Mouse (Mus musculus) liver, postnatal 0 days (tissue): ENCODE results near the gene Hspb6.

Experiments
- CTCF ChIP-seq: sonication (generic); IDR thresholded peaks from 2 replicates; pipeline ENCODE4 v1.5.1; 2016; ENCODE audit warnings: antibody characterized with exemption, low read depth
- EP300 ChIP-seq: IDR thresholded peaks from 2 replicates; pipeline ENCODE4 v1.6.1; 2016; ENCODE audit warnings: antibody characterized with exemption, low read depth, mild to moderate bottlenecking

DNA sequence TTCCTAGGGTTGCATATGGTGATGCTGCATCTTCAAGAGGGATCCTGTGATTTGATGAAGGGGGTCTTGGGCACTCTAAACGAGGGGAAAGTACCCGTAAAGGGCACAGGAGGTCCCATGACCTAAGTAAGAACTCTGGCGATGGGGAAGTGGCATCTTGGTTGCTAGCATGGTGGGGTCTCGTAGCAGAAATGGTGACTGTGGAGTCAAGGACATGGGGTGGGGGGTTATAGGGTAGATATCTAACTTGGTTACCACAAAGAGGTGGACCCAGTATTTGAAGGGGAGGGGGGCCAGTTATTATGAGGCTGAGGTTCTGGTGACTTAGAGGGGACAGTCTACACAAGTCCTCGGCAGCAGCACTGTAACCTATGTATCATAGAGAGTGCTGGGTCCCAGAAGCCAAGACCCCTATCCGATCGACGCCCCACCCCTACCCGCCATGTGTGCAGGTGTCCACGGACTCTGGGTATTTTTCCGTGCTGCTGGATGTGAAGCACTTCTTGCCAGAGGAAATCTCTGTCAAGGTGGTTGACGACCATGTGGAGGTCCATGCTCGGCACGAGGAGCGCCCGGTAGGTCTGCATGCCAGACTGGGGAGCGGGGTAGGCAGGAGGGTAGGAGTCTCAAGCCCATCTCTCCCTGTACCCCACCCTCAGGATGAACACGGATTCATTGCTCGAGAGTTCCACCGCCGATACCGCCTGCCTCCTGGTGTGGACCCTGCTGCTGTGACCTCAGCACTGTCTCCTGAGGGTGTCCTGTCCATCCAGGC, 2.0 kb downstream of the Hspb6 start:
- TF ChIP-seq EP300 (no peak), CTCF (no peak)
